Mouse (Mus musculus) cerebellum, adult 11-12 months (tissue): ENCODE data around the gene Slc36a2.

ENCODE experiments used
- DNase-seq: peaks from one replicate; pipeline ENCODE4 v3.0.0; 2022

Gene Slc36a2

DNA sequence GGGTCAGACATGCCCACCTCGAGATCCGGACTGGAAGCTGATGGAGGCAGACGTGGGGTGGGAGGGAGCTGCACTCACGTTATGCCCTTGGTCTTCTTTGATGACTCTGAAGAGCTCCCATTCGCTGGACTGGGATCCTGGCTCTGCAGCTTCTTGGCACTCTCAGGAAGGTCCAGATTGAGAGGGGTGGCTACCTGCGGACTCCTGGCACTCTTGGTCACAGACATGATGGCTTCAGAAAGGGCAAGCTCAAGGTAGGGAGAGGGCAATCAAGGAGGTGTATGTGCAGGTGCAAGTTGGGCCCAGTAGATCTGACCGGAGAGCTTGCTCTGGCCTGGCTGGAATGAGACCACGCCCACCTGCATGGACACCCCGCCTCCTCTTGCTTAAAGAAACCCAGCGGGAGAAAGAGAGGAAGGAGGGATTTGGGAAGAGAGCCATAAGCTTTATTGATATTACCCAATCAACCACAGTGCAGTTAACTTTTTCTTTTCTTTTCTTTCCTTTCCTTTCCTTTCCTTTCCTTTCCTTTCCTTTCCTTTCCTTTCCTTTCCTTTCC lies at the start of gene Slc36a2:
TSS of gene Slc36a2 (minus strand) at position 345 of the 559 bp plus-strand sequence.
- peak; percentile 88 for DNase-seq

DNA sequence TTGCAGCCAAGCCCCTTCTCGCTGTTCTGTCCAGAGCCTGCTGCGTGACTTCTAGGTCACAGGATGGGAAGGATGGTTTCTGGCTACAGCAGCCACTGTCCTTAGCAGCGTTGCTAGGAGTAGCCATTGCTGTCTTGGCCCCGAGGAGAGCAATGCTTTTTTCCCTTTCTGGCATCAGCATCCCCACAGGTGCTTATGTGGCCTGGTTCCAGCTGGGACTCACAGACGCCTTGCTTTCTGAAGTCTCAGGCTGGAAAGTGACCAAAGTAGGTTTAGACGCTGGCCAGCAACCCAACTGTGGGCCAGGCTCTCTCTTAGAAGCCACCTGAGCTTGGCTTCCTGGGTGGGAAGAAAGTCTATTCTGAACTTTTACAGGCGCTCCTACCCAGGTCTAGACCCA lies 49.4 kb upstream of the Slc36a2 start:
- peak; percentile 83 for DNase-seq

GRCm38 (mm10) chr11:55231034-55231433 lies 46.2 kb upstream of the Slc36a2 start:
- no peak for DNase-seq

GRCm38 (mm10) chr11:55221306-55221705 lies 36.4 kb upstream of the Slc36a2 start:
- DNase-seq = no peak

GRCm38 (mm10) chr11:55218473-55218872 lies 33.6 kb upstream of the Slc36a2 start:
- DNase-seq = no peak

GRCm38 (mm10) chr11:55217880-55218279 lies 33.0 kb upstream of the Slc36a2 start:
- no peak for DNase-seq

DNA sequence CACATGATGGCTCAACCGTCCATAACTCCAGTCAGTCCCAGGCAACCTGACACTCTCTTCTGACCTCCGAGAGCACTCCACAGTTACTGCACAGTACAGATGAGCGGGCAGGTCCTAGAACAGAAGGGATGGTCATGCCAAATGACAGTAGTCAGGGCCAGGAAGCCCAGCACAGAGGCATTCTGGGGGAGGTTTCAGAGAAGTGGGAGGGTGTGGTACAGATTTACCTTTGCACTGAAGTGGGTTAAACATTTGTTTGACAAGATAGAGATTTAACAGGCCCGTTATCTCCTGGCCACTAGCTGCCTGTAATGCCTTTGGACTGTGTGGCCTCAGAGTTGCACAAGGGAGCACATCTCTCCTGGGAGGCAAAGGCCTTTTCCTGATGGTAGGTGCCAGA lies 32.5 kb upstream of the Slc36a2 start:
- DNase-seq = no peak

DNA sequence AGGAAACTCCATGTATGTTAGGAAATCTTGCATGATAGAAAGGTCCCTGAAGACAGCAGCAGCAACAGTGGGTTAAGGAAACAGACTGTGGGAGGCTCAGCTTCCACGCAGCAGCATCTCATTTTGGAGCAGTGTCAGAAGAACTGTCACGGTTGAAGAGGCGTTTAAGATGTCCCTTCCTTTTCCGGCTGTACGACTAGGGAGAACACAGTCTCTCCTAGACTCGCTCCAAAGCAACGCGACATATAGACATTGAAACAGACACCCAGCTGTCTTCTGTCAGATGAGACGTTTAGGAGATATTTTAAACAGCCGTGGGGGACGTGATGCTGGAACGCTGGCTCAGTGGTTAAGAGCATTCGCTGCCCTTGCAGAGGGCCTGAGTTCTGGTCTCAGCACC lies 32.0 kb upstream of the Slc36a2 start:
- DNase-seq = no peak

- DNase-seq = no peak
Observed at GRCm38 (mm10) chr11:55216061-55216460, 31.2 kb upstream of the Slc36a2 start.

- no peak for DNase-seq
Observed at GRCm38 (mm10) chr11:55214978-55215377, 30.1 kb upstream of the Slc36a2 start.

- DNase-seq = no peak
Observed at GRCm38 (mm10) chr11:55214161-55214560, 29.3 kb upstream of the Slc36a2 start.

DNA sequence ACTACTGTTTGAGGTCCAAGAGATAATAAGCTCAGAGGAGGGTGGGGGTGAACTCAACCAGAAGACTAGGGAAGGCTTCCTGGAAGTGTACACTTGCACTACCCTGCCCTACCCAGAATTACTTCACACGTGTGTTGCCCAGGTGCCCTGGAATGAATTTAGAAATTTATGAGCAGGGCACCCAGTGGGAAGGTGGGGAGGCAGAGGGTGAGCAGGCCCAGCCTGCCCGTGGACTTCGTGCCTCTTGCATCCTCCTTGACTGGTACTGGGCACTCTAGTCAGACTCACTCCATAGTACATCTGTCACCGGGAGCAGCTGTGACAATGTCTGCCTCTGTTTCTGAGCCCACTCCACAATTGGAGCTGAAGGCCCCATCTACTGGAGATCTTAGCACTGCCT lies 28.6 kb upstream of the Slc36a2 start:
- DNase-seq = no peak

DNA sequence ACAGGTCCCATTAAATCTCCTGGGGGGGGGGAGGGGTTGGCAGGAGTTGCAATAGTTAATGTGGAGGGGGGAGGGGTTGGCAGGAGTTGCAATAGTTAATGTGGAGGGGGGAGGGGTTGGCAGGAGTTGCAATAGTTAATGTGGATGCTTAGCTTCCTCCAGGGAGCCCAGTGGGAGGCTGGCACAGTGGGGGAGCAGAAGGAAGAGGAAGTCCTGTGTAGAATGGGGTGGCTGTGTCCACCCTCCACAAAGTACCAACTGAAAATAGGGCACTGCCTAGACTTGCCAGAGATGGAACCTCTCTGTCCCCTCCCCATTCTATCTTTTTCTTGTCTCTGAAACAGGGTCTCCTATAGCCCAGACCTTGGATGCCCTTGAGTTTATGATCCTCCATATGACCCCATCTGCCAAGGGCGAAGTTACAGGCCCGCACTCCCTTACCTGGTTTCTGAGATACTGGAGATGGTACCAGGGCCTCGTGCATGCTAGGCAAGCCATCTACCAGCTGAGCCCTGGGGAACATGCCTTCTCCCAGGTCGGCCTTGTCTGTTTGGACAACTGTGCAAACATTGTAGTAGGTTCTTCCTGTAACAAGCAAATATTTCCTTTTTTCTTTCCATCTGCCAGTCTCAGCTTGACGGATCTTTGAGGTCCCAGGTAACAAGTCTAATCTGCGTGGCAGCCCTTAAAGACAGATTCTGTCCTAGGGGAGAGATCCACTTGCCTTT lies 24.9 kb upstream of the Slc36a2 start:
- no peak for DNase-seq

DNA sequence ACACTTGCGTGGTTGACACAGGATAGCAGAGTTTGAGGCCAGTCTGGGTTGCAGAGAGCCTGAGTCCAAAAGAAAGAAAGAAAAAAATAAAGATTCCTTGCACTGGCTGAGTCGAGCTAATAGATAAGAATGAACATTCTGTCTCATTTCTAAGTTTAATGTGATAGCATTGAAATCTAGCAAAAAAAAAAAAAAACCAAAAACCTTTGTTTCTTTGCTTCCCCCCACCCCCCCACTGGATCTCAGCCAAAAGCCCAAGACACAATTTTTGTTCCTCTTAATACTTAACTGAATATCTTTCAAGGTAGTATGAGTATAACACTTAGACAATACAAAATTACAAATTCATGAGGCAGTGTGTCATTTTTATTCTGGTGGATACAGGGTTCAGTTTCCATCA lies 24.2 kb upstream of the Slc36a2 start:
- no peak for DNase-seq

- no peak for DNase-seq
Observed at GRCm38 (mm10) chr11:55208001-55208690, 23.3 kb upstream of the Slc36a2 start.

- DNase-seq = peak; percentile 34
Observed at GRCm38 (mm10) chr11:55204602-55205001, 19.7 kb upstream of the Slc36a2 start.

DNA sequence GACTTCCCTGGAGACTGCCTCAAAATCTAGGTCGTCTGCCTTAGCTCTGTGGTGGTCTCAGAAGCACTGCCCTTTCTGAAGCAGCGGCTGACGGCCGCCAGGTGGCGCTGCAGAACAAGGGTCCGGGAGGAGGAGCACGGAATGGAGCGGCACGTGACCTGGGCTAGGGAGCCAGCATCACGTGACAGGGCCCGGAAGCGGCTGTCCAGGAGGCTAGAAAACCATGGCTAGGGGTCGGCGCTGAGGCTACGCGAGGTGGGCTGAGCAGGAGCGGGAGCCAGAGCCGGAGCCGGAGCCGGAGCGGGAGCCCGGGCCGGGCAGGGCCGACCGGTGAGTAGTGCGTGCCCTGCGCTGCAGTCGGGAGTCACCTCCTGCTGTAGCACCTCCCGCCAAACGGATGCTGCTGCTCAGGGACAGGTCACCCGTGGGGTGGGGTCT lies 19.3 kb upstream of the Slc36a2 start, which contains the start of gene Slc36a1:
TSS of gene Slc36a1 (plus strand) at position 192 of the 438 bp plus-strand sequence.
- peak; percentile 92 for DNase-seq

GRCm38 (mm10) chr11:55197740-55198510 lies 13.0 kb upstream of the Slc36a2 start:
- DNase-seq = no peak

DNA sequence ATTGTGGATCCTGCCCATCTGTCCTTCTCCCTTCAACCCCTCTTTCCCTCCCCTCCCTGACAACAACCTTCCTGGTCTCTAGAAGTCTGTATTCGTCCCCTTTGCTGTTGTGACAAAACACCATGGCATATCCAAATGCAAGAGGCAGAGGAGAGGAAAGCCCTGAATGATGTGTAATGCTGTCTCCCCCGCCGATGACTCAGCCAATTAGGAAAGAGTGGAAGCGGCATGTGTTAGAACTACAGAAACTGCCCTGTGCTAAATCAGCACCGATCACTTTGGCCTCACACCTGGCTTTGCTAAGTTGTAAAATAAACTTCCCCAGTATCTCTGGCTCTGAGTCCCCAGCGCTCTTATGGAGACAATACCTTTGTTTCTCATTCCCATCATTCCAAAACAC lies 12.2 kb upstream of the Slc36a2 start:
- DNase-seq = no peak

DNA sequence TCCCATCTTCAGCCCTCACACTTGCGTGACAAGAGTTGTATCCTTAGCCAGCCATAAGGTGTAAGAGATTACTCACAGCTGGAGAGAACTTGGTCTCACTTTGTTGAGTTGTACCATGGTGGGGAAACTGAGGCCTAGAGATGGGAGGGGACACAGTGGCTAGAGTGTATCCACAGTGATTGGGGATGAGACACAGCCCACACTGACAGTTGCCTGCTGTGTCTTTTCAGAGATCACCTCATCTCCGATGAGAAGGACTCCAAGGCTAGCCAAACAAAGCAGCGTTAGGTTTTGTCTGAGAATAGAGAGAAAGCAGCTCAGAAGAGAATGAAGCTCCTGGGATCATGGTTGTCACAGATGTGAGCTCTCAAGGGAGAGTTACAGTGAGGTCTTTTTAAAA lies 5.3 kb upstream of the Slc36a2 start:
- no peak for DNase-seq

GRCm38 (mm10) chr11:55187777-55188176 lies 2.9 kb upstream of the Slc36a2 start:
- no peak for DNase-seq

GRCm38 (mm10) chr11:55187292-55187691 lies 2.4 kb upstream of the Slc36a2 start:
- DNase-seq = no peak

DNA sequence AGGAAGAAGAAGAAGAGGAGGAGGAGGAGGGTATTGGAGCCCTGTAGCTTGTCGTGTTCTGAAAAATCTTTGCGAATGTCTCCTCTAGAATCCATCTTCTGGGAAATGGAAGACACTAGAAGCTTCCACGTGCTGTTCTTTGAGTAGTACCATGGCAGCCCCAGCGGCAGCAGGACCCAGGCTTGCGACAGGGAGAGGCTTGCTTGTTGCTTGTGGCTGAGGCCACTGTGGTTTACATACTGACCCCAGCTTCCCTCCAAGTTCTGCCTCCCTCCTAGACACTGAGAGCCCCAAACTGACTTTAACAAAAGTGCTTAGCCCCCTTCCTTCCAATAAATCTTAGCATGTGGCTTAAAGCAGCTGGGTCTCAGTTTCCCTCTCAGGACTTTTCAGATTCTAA lies 631 bp downstream of the Slc36a2 start:
- DNase-seq = no peak
